Mouse (Mus musculus) layer of hippocampus, adult 9-10 months (tissue): ENCODE measurements around the gene Gm20388.
"Not testable (repeated sequence)": the region's sequence is repeated elsewhere in the genome, so short reads cannot be mapped to it uniquely, and the experiment has no call there.

ENCODE experiments used
- DNase-seq: peaks from one replicate; pipeline ENCODE4 v3.0.0; 2022; ENCODE audit warnings: low spot score

The Gm20388 gene

GRCm38 (mm10) chr8:123101244-123101643 lies 3190.6 kb downstream of the Gm20388 start:
- no peak for DNase-seq

GRCm38 (mm10) chr8:123101735-123102685 lies 3191.4 kb downstream of the Gm20388 start, which contains the start of gene Rpl13:
Rpl13 (plus strand) TSS chr8:123102350.
- peak; percentile 94 for DNase-seq

- not testable (repeated sequence) for DNase-seq
Measured at GRCm38 (mm10) chr8:123102855-123103254, 3192.2 kb downstream of the Gm20388 start.

DNA sequence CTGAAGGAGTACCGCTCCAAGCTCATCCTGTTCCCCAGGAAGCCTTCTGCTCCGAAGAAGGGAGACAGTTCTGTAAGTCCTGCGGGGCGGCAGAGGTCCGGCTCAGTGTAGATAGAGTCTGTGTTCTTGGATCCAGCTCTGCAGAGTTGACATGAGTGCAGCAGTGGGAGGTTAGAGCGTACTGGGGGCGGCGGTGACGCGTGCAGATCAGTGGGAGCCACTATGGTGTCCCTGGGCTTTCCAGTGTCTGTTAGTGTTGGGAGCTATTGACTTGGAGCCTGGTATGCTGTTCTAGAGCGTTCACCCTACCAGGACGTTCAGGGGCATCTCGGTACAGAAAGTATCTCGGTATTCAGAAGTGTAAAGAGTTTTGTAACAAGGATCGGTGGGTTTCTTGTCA lies 3192.6 kb downstream of the Gm20388 start:
- DNase-seq, result no peak

DNA sequence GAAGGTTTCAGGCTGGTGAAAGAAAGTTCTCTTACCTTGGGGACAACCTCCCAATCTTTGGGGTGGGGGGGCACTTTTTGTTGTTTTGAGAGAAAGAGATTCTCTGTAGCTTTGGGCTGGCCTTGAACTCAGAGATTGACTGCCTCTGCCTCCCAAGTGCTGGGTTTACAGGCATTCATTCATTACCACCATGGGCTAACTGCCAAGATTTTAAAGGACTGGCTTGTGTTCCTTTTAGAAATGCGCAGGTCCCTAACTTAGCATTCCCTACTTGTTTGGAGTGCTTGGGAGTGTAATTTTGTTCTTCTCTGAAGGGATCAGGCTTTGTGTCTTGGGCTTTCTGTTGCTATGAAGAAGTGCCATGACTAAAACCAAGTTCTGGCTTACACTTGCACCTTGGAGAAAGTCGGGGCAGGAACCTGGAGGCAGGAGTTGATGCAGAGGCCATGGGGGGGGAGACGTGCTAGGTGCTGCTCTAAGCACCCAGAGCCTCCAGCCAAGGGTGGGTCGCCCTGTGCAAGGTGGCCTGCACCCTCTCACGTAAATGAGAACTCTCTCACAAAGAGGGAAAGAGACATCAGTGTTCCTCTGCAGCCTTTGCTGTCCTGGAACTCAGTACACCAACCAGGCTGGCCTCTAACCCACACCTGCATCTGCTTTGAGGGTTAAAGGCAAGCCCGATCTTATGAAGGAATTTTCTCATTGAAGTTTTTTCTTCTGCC lies 3193.6 kb downstream of the Gm20388 start:
- no peak for DNase-seq

DNA sequence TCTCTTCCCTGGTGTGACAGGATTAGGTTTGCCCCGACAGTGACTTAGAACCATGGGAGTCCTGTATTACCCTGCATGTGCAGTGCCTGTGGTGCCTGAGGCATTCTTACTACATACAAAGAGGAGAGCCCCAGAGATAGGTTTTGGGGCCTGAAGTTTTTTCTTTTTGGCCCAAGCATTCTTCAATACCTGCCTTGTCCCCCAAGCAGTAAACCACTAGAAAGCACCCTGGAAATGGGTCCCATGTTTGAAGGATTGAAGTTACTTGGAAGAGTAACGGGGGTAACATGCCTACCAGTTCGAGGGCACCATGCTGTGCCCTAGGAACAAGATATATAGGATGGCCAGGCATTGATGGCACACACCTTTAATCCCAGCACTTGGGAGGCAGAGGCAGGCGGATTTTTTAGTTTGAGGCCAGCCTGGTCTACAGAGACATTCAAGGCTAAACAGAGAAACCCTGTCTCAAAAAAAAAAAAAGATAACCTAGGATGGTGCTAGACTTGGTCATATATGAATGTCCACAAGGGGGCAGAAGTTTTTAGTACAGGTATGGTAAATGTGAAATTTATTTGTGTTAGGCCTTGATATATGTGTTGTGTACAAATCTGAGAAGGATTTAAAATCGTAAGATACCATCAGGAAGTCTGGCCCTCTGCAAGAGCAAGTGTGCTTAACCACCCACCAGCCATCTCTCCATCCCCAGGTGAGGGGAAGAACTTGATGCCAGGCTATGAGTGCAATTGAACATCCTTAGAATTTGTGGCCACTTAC lies 3195.1 kb downstream of the Gm20388 start:
- no peak for DNase-seq

- DNase-seq, result no peak
Measured at GRCm38 (mm10) chr8:123106531-123106930, 3195.9 kb downstream of the Gm20388 start.

DNA sequence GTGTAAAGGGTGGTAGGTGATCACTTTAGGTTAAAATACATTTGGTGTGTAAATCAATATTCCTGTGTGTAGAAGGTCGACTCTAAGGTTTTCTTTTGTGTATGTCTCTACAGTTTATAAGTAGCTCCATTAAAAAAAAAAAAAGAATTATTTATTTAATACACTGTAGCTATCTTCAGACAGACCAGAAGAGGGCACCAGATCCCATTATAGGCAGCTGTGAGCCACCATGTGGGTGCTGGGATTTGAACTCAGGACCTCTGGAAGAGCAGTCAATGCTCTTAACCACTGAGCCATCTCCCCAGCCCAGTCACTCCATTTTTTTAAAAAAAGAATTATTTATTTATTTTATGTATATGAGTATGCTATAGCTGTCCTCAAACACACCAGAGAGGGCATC lies 3197.4 kb downstream of the Gm20388 start:
- no peak for DNase-seq

DNA sequence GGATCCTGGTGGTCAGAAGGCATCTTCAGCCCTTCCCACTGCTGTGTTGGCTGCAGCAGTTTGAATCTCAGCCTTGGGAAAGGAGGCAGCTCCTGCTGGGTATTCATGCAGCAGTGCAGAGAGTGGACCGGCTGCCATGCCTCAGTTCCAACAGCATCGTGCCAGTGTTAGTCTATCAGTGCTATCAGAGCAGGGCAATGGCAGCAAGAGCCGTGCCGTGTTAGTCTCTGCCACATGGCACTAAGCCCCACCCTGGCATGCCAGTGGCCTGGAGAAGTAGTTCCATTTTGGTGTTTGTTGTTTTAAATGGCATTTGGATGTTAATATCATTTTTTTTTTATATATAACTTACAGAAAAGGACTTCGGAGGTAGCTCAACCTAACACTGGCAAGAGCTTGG lies 3198.3 kb downstream of the Gm20388 start:
- no peak for DNase-seq

DNA sequence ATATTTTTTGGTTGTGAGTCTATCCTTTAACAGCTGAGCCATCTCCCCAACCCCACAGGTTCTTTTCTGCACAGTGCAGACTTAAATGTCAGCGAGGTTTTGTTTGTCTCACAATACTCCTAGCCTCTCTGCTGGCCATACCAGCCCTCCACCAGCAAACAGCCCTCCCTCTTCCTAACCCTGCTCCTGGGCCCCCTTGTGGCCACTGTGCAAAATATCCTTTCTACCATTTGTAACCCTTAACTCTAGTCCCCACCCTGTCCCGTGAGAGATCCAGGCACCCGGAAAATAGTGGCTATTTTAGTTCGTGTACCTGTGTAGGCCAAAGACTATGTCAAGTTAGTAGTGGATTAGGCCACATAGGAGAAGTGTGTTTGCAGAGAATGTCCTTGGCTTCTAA lies 3200.0 kb downstream of the Gm20388 start:
- DNase-seq, result no peak

DNA sequence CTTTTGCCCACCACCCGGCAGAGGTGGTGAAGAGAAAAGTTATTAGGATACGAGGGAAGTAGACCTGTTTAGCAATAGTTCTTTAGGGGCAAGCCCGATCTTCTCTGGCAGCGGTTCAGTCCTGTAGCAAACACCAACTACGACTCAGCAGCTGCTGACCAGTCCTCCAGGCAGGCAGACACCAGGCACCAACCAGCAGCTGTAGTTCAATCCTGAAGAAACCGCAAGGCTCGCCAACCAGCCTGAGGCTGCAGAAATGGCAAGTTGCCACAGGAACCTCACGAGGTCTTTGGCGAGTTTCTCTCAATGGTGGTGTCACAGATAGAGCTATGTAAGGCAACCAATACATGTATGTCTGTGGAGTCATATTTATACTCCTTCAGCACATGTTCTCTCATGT lies 3202.3 kb downstream of the Gm20388 start:
- DNase-seq, result no peak

DNA sequence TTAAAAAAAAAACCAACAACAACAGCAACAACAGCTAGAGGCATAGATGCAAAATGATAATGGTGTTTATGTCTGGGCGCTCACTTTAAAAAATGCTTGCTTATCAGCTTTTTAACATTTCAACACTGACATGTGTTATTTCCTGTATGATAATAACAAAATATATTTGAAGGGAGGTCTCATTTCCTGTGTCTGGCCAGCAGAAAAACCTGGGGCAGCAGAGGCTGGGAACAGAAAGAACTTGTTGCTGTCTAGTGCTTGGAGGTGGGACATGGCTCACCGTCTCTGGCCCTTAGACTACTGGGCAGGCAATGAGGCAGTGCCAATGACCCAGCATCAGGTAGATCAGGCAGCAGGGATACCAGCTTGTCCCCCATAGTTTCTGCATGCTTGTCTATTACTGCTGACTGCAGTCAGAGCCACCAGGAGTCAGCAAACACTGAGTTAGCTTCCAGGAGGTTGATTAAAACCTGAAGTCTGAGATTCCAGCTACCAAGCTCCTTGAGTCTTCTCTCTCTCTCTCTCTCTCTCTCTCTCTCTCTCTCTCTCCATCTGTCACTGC lies 3203.3 kb downstream of the Gm20388 start:
- DNase-seq, result no peak

GRCm38 (mm10) chr8:123114644-123115043 lies 3204.0 kb downstream of the Gm20388 start:
- no peak for DNase-seq

- no peak for DNase-seq
Measured at GRCm38 (mm10) chr8:123117127-123117731, 3206.6 kb downstream of the Gm20388 start, which contains the start of gene Cpne7. Cpne7 (plus strand) TSS chr8:123117374.

GRCm38 (mm10) chr8:123117744-123118143 lies 3207.1 kb downstream of the Gm20388 start:
- no peak for DNase-seq

GRCm38 (mm10) chr8:123122059-123122458 lies 3211.4 kb downstream of the Gm20388 start:
- no peak for DNase-seq

- DNase-seq, result no peak
Measured at GRCm38 (mm10) chr8:123122670-123123069, 3212.0 kb downstream of the Gm20388 start.

GRCm38 (mm10) chr8:123126193-123126816 lies 3215.7 kb downstream of the Gm20388 start:
- no peak for DNase-seq

GRCm38 (mm10) chr8:123131041-123131440 lies 3220.4 kb downstream of the Gm20388 start:
- no peak for DNase-seq

GRCm38 (mm10) chr8:123132953-123133352 lies 3222.3 kb downstream of the Gm20388 start:
- DNase-seq, result no peak

- DNase-seq, result no peak
Measured at GRCm38 (mm10) chr8:123134149-123134713, 3223.6 kb downstream of the Gm20388 start.
